Mouse (Mus musculus): ENCODE measurements around the gene Txndc8. TPM values are rescaled to one million over a fixed set of nuclear protein-coding genes. Genes with fewer than 3 reads are reported as not detected.

The Txndc8 gene
- polyA plus RNA-seq, 1 experiment from 2014 or later, result not detected

DNA sequence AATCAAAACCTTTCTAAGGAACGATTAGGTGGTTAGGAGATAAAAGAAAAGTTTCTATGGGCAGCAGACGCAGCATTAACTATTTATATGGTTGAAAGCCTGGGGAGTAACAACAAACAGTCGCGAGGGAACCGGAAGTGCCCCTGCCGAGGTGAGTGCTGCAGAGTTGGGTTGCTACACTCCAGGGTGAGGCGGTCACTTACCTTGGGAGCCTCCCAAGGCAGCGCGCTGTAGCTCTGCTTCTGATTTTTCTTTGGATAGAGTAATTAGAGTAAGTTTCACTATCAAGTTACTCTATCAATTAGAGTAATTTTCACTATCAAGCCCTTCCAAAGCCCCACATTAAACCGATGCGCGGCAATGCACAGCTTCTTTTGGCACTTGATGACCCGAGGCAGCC lies 25.7 kb upstream of the Txndc8 start:
- Histone ChIP-seq H3K4me2 (ENCODE audit: low read depth, low read length) (peak overlapping the region; percentile 44), H3K27ac (replicated peaks; ENCODE audit: low read depth, low read length) (no peak overlapping the region), H3K27me3 (replicated peaks; ENCODE audit: control insufficient read depth, insufficient read depth, low read length) (no peaks in the 10 kb centered on the region), H3K9me3 (ENCODE audit: control insufficient read depth, low read length) (0 out of 2 replicates have a peak, but pooled peaks cover 4% of the 10 kb centered on the region), H3K36me3 (ENCODE audit: control insufficient read depth, insufficient read depth, low read length) (no peaks in the 10 kb centered on the region), H3K9ac (ENCODE audit: low read depth, low read length) (no peak overlapping the region), H3K4me1 (ENCODE audit: control insufficient read depth, insufficient read depth, low read length) (no peaks in the 10 kb centered on the region), H3K4me3 (ENCODE audit: low read depth, low read length) (peak overlapping the region; percentile 7)
- DNase-seq (ENCODE audit: low spot score), result no peak
- WGBS, result 33% methylated on average over 13 of the region's 13 CpGs
- ATAC-seq (ENCODE audit: low read depth), result no peak

GRCm38 (mm10) chr4:58032714-58033113 lies 23.8 kb upstream of the Txndc8 start:
- Histone ChIP-seq H3K4me2 (ENCODE audit: low read depth, low read length) (no peak overlapping the region), H3K36me3 (ENCODE audit: control insufficient read depth, insufficient read depth, low read length) (no peaks in the 10 kb centered on the region), H3K27ac (replicated peaks; ENCODE audit: low read depth, low read length) (no peak overlapping the region), H3K9ac (ENCODE audit: low read depth, low read length) (no peak overlapping the region), H3K4me3 (ENCODE audit: low read depth, low read length) (no peak overlapping the region), H3K4me1 (ENCODE audit: control insufficient read depth, insufficient read depth, low read length) (no peaks in the 10 kb centered on the region), H3K27me3 (replicated peaks; ENCODE audit: control insufficient read depth, insufficient read depth, low read length) (no peaks in the 10 kb centered on the region), H3K9me3 (ENCODE audit: control insufficient read depth, low read length) (0 out of 2 replicates have a peak, but pooled peaks cover 4% of the 10 kb centered on the region)
- DNase-seq (ENCODE audit: low spot score), result no peak
- no peak for ATAC-seq (ENCODE audit: low read depth)
- WGBS, result 85% methylated on average over 1 of the region's 1 CpGs

DNA sequence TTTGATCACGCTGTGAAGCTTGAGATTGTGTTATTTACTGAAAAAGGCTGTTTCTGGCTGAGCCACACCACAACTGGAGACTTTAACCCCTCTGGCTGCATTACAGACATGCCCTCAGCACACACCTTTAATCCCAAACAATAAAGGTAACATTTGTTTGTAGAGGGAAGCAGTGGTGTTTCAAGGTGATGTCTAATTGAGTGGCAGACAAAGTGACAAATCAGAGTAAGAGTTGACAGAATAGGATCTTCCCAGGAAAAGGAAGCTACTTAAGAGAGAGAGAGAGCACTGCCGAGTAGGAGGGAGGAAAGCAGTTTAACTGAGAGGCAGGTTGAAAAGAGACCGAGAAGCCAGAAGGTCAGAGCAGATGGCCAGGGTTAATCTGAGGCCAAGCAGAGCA lies 5.4 kb downstream of the Txndc8 start:
- DNase-seq (ENCODE audit: low spot score), result no peak
- H3K27me3 ChIP-seq (replicated peaks; ENCODE audit: control insufficient read depth, insufficient read depth, low read length), result no peaks in the 10 kb centered on the region
- 58% methylated on average over 3 of the region's 3 CpGs for WGBS
- no peak overlapping the region for H3K9ac ChIP-seq (ENCODE audit: low read depth, low read length)
- H3K36me3 ChIP-seq (ENCODE audit: control insufficient read depth, insufficient read depth, low read length), result no peaks in the 10 kb centered on the region
- H3K9me3 ChIP-seq (ENCODE audit: control insufficient read depth, low read length), result no peaks in the 10 kb centered on the region
- H3K4me1 ChIP-seq (ENCODE audit: control insufficient read depth, insufficient read depth, low read length), result no peaks in the 10 kb centered on the region
- H3K4me2 ChIP-seq (ENCODE audit: low read depth, low read length), result no peak overlapping the region
- ATAC-seq (ENCODE audit: low read depth), result no peak
- no peak overlapping the region for H3K27ac ChIP-seq (replicated peaks; ENCODE audit: low read depth, low read length)
- no peak overlapping the region for H3K4me3 ChIP-seq (ENCODE audit: low read depth, low read length)

- WGBS, result 71% methylated on average over 1 of the region's 1 CpGs
- H3K27me3 ChIP-seq (replicated peaks; ENCODE audit: control insufficient read depth, insufficient read depth, low read length), result no peaks in the 10 kb centered on the region
- DNase-seq (ENCODE audit: low spot score) (no peak), ATAC-seq (ENCODE audit: low read depth) (no peak)
- H3K27ac ChIP-seq (replicated peaks; ENCODE audit: low read depth, low read length), result no peak overlapping the region
- no peaks in the 10 kb centered on the region for H3K4me1 ChIP-seq (ENCODE audit: control insufficient read depth, insufficient read depth, low read length)
- H3K4me2 ChIP-seq (ENCODE audit: low read depth, low read length), result no peak overlapping the region
- H3K36me3 ChIP-seq (ENCODE audit: control insufficient read depth, insufficient read depth, low read length), result no peaks in the 10 kb centered on the region
- H3K4me3 ChIP-seq (ENCODE audit: low read depth, low read length), result no peak overlapping the region
- no peak overlapping the region for H3K9ac ChIP-seq (ENCODE audit: low read depth, low read length)
- no peaks in the 10 kb centered on the region for H3K9me3 ChIP-seq (ENCODE audit: control insufficient read depth, low read length)
Measured at GRCm38 (mm10) chr4:57991425-57991824, 17.5 kb downstream of the Txndc8 start.

DNA sequence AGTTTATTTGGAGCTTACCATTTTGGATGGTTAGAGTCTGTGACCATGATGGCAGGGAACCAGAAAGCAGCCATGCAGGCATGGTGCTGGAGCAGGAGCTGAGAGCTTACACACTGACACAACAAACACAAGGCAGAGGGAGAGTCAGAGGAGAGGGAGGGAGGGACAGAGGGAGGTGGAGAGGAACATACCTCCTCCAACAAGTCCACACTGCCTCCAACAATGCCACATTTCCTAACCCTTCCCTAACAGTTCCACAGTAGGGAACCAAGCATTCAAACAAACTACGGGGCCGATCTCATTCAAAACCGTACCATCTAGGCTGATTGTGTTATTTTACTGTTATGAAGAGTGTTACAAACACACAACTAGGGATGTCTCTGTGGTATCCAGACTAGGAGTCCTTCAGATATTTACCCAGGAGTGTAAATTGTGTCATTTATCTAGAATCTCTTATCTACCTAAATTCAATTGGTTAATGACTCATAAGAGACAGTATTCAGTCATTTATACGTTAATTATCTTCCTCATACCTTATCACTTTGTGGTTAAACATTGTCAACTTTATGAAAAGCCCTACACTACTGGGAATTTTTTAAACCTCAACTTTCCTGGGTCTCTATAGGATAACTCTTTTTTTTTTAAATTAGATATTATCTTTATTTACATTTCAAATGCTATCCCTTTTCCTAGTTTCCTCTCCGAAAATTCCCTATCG lies 34.4 kb downstream of the Txndc8 start:
- WGBS, result 84% methylated on average over 6 of the region's 6 CpGs
- no peak for ATAC-seq (ENCODE audit: low read depth)
- Histone ChIP-seq H3K27me3 (replicated peaks; ENCODE audit: control insufficient read depth, insufficient read depth, low read length) (no peaks in the 10 kb centered on the region), H3K9ac (ENCODE audit: low read depth, low read length) (no peak overlapping the region), H3K4me3 (ENCODE audit: low read depth, low read length) (no peak overlapping the region), H3K4me2 (ENCODE audit: low read depth, low read length) (no peak overlapping the region), H3K9me3 (ENCODE audit: control insufficient read depth, low read length) (no peaks in the 10 kb centered on the region), H3K4me1 (ENCODE audit: control insufficient read depth, insufficient read depth, low read length) (no peaks in the 10 kb centered on the region), H3K27ac (replicated peaks; ENCODE audit: low read depth, low read length) (no peak overlapping the region), H3K36me3 (ENCODE audit: control insufficient read depth, insufficient read depth, low read length) (no peaks in the 10 kb centered on the region)
- no peak for DNase-seq (ENCODE audit: low spot score)

- 82% methylated on average over 6 of the region's 6 CpGs for WGBS
- H3K9ac ChIP-seq (ENCODE audit: low read depth, low read length), result no peak overlapping the region
- H3K27ac ChIP-seq (replicated peaks; ENCODE audit: low read depth, low read length), result no peak overlapping the region
- ATAC-seq (ENCODE audit: low read depth) (no peak), DNase-seq (ENCODE audit: low spot score) (no peak)
- H3K27me3 ChIP-seq (replicated peaks; ENCODE audit: control insufficient read depth, insufficient read depth, low read length), result no peaks in the 10 kb centered on the region
- no peaks in the 10 kb centered on the region for H3K4me1 ChIP-seq (ENCODE audit: control insufficient read depth, insufficient read depth, low read length)
- no peak overlapping the region for H3K4me3 ChIP-seq (ENCODE audit: low read depth, low read length)
- no peaks in the 10 kb centered on the region for H3K36me3 ChIP-seq (ENCODE audit: control insufficient read depth, insufficient read depth, low read length)
- H3K4me2 ChIP-seq (ENCODE audit: low read depth, low read length), result no peak overlapping the region
- H3K9me3 ChIP-seq (ENCODE audit: control insufficient read depth, low read length), result no peaks in the 10 kb centered on the region
Measured at GRCm38 (mm10) chr4:57973592-57974268, 35.2 kb downstream of the Txndc8 start.

GRCm38 (mm10) chr4:57970285-57970684 lies 38.6 kb downstream of the Txndc8 start:
- no peak for ATAC-seq (ENCODE audit: low read depth)

GRCm38 (mm10) chr4:57967195-57967594 lies 41.7 kb downstream of the Txndc8 start:
- ATAC-seq (ENCODE audit: low read depth), result no peak
- H3K4me3 ChIP-seq (ENCODE audit: low read depth, low read length), result no peak overlapping the region
- no peak overlapping the region for H3K9ac ChIP-seq (ENCODE audit: low read depth, low read length)
- H3K4me2 ChIP-seq (ENCODE audit: low read depth, low read length), result no peak overlapping the region
- DNase-seq (ENCODE audit: low spot score), result peak; percentile 45
- no peaks in the 10 kb centered on the region for H3K9me3 ChIP-seq (ENCODE audit: control insufficient read depth, low read length)
- 55% methylated on average over 3 of the region's 3 CpGs for WGBS
- no peaks in the 10 kb centered on the region for H3K27me3 ChIP-seq (replicated peaks; ENCODE audit: control insufficient read depth, insufficient read depth, low read length)
- no peaks in the 10 kb centered on the region for H3K36me3 ChIP-seq (ENCODE audit: control insufficient read depth, insufficient read depth, low read length)
- no peaks in the 10 kb centered on the region for H3K4me1 ChIP-seq (ENCODE audit: control insufficient read depth, insufficient read depth, low read length)
- no peak overlapping the region for H3K27ac ChIP-seq (replicated peaks; ENCODE audit: low read depth, low read length)

More at GRCm38 (mm10) chr4:57970285-57970684, 38.6 kb downstream of the Txndc8 start:
- peak; percentile 15 for DNase-seq (ENCODE audit: low spot score)
- H3K9ac ChIP-seq (ENCODE audit: low read depth, low read length), result no peak overlapping the region
- H3K4me2 ChIP-seq (ENCODE audit: low read depth, low read length), result no peak overlapping the region
- H3K27ac ChIP-seq (replicated peaks; ENCODE audit: low read depth, low read length), result no peak overlapping the region
- H3K4me3 ChIP-seq (ENCODE audit: low read depth, low read length), result no peak overlapping the region
- H3K9me3 ChIP-seq (ENCODE audit: control insufficient read depth, low read length), result no peaks in the 10 kb centered on the region
- no peaks in the 10 kb centered on the region for H3K27me3 ChIP-seq (replicated peaks; ENCODE audit: control insufficient read depth, insufficient read depth, low read length)
- H3K36me3 ChIP-seq (ENCODE audit: control insufficient read depth, insufficient read depth, low read length), result no peaks in the 10 kb centered on the region
- no peaks in the 10 kb centered on the region for H3K4me1 ChIP-seq (ENCODE audit: control insufficient read depth, insufficient read depth, low read length)

DNA sequence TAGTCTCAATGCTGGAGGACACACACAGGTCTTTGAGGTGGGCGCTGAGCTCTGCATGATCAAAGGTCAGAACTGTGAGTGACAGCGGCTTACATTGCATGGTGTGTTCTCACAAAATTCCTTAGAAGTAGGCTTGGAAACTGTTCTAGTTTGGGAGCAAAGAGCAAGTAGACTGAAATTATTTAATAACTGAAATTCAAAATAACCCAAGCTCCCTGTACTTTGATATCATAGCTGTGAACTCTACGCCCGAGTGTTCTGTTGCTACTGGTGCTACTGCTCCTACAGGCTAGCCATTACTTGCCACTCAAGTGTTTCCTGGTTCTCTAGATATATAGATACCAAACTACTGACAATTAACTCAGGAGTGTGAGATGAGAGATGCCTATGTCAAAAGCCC lies 43.4 kb downstream of the Txndc8 start:
- Histone ChIP-seq H3K9ac (ENCODE audit: low read depth, low read length) (no peak overlapping the region), H3K4me3 (ENCODE audit: low read depth, low read length) (no peak overlapping the region), H3K9me3 (ENCODE audit: control insufficient read depth, low read length) (no peaks in the 10 kb centered on the region), H3K4me2 (ENCODE audit: low read depth, low read length) (no peak overlapping the region), H3K4me1 (ENCODE audit: control insufficient read depth, insufficient read depth, low read length) (no peaks in the 10 kb centered on the region), H3K27ac (replicated peaks; ENCODE audit: low read depth, low read length) (no peak overlapping the region), H3K36me3 (ENCODE audit: control insufficient read depth, insufficient read depth, low read length) (no peaks in the 10 kb centered on the region), H3K27me3 (replicated peaks; ENCODE audit: control insufficient read depth, insufficient read depth, low read length) (no peaks in the 10 kb centered on the region)
- no peak for DNase-seq (ENCODE audit: low spot score)
- no peak for ATAC-seq (ENCODE audit: low read depth)
- WGBS, result 87% methylated on average over 4 of the region's 4 CpGs

Measured in embryonic facial prominence, embryonic 14.5 days (tissue).